In genomic region chr8:109868003-109868679, GRCm38 (mm10) we compare ENCODE assay signal across 8 mouse cellular contexts. TPM values are rescaled to one million over a fixed set of nuclear protein-coding genes. Genes with fewer than 3 reads are reported as not detected.
A peak's percentile ranks its signal among the peaks of the same experiment; 100 is the strongest.
DNase-seq lines count a peak whose midpoint lies in the region; ATAC-seq and TF ChIP-seq lines count a peak whose summit lies in the region.

Phlpp2 (plus strand) TSS chr8:109868542.

- H3K4me2 ChIP-seq in forebrain, embryonic 13.5 days = peak within 1 kb of the TSS; percentile 86
- H3K4me2 ChIP-seq in liver, postnatal 0 days (ENCODE audit: low read depth, low read length) = peak within 1 kb of the TSS; percentile 90
- H3K4me2 ChIP-seq in neural tube, embryonic 14.5 days (ENCODE audit: low read depth, low read length) = peak within 1 kb of the TSS; percentile 78

- TF ChIP-seq CTCF in E14TG2a.4 (conservative IDR thresholded peaks at IDR 0.05; ENCODE audit: low read length) = no peak
- peak; percentile 55 for TF ChIP-seq CTCF in liver, postnatal 0 days (IDR thresholded peaks at IDR 0.05; ENCODE audit: low read depth)

- intact Hi-C loops in heart, postnatal 10 days (cut with DNase I) = no loop called here

- peaks cover 19% of the 10 kb centered on the region for H3K27me3 ChIP-seq in E14TG2a.4 (ENCODE audit: insufficient read depth, low read length)
- no peaks in the 10 kb centered on the region for H3K27me3 ChIP-seq in forebrain, embryonic 13.5 days
- no peaks in the 10 kb centered on the region for H3K27me3 ChIP-seq in liver, postnatal 0 days (ENCODE audit: insufficient read depth, low read length)
- H3K27me3 ChIP-seq in neural tube, embryonic 14.5 days (ENCODE audit: control insufficient read depth, insufficient read depth, low read length) = no peaks in the 10 kb centered on the region

- peaks cover 7% of the 10 kb centered on the region for H3K36me3 ChIP-seq in E14TG2a.4 (ENCODE audit: insufficient read depth, low read length)
- H3K36me3 ChIP-seq in forebrain, embryonic 13.5 days (ENCODE audit: poor library complexity, severe bottlenecking) = peaks cover 12% of the 10 kb centered on the region; the same call in 1 of the 2 replicates
- peaks cover 5% of the 10 kb centered on the region; the same call in 1 of the 2 replicates for H3K36me3 ChIP-seq in liver, postnatal 0 days (replicated peaks; ENCODE audit: insufficient read depth, low read length)
- no peaks in the 10 kb centered on the region for H3K36me3 ChIP-seq in neural tube, embryonic 14.5 days (ENCODE audit: control insufficient read depth, insufficient read depth, low read length)

- peaks cover 26% of the 10 kb centered on the region for H3K4me1 ChIP-seq in E14TG2a.4 (replicated peaks; ENCODE audit: low read depth, low read length)
- H3K4me1 ChIP-seq in forebrain, embryonic 13.5 days = peaks cover 14% of the 10 kb centered on the region; the same call in 1 of the 2 replicates
- H3K4me1 ChIP-seq in liver, postnatal 0 days (ENCODE audit: insufficient read depth) = peaks cover 30% of the 10 kb centered on the region
- 0 out of 2 replicates have a peak, but pooled peaks cover 3% of the 10 kb centered on the region for H3K4me1 ChIP-seq in neural tube, embryonic 14.5 days (ENCODE audit: control insufficient read depth, insufficient read depth, low read length)

- no peaks in the 10 kb centered on the region for H3K9me3 ChIP-seq in E14TG2a.4 (ENCODE audit: low read length)
- no peaks in the 10 kb centered on the region for H3K9me3 ChIP-seq in forebrain, embryonic 13.5 days (replicated peaks)
- H3K9me3 ChIP-seq in liver, postnatal 0 days (ENCODE audit: low read length) = no peaks in the 10 kb centered on the region
- H3K9me3 ChIP-seq in neural tube, embryonic 14.5 days (ENCODE audit: control insufficient read depth, low read length) = no peaks in the 10 kb centered on the region

- DNase-seq in c-Kit-positive CD71-positive TER-119-positive erythroid progenitor cells, embryonic 14.5 days (ENCODE audit: low spot score) = peak; percentile 95
- DNase-seq in heart, postnatal 10 days = peak; percentile 97 to 98
- DNase-seq in large intestine, adult 2 months (ENCODE audit: low read depth, low spot score) = peak; percentile 78
- DNase-seq in liver, postnatal 0 days = peak; percentile 98
- peak; percentile 99 for DNase-seq in testis, postnatal 10 days (ENCODE audit: low spot score)

- peak; percentile 97 for ATAC-seq in forebrain, embryonic 13.5 days
- ATAC-seq in liver, postnatal 0 days = peak; percentile 95
- peak; percentile 98 for ATAC-seq in neural tube, embryonic 14.5 days (ENCODE audit: low read depth)

- peak within 1 kb of the TSS; percentile 94 for H3K4me3 ChIP-seq in E14TG2a.4 (replicated peaks; ENCODE audit: low read length)
- H3K4me3 ChIP-seq in forebrain, embryonic 13.5 days = peak within 1 kb of the TSS; percentile 97
- peak within 1 kb of the TSS; percentile 99 for H3K4me3 ChIP-seq in liver, postnatal 0 days (ENCODE audit: low read depth, low read length)
- peak within 1 kb of the TSS; percentile 91 for H3K4me3 ChIP-seq in neural tube, embryonic 14.5 days (ENCODE audit: low read depth, low read length)

- TF ChIP-seq EP300 in liver, postnatal 0 days (IDR thresholded peaks at IDR 0.05; ENCODE audit: low read depth) = 0 out of 2 replicates have a peak, but pooled peaks have one; percentile 27

- H3K9ac ChIP-seq in forebrain, embryonic 13.5 days = peak within 1 kb of the TSS; percentile 96
- peak within 1 kb of the TSS; percentile 97 for H3K9ac ChIP-seq in liver, postnatal 0 days (replicated peaks)
- H3K9ac ChIP-seq in neural tube, embryonic 14.5 days (replicated peaks; ENCODE audit: low read depth, low read length) = peak within 1 kb of the TSS; percentile 90

- 1% methylated on average over 41 of the region's 42 CpGs for WGBS in forebrain, embryonic 13.5 days
- 1% methylated on average over 42 of the region's 42 CpGs for WGBS in large intestine, adult 2 months
- 1% methylated on average over 32 of the region's 42 CpGs for WGBS in liver, postnatal 0 days (ENCODE audit: insufficient replicate concordance)
- WGBS in neural tube, embryonic 14.5 days = 1% methylated on average over 42 of the region's 42 CpGs

- H3K27ac ChIP-seq in forebrain, embryonic 13.5 days = peak within 1 kb of the TSS; percentile 88
- H3K27ac ChIP-seq in liver, postnatal 0 days (ENCODE audit: low read depth) = peak within 1 kb of the TSS; percentile 85
- peak within 1 kb of the TSS; percentile 81 for H3K27ac ChIP-seq in neural tube, embryonic 14.5 days (ENCODE audit: low read depth, low read length)

RNA-seq across cellular contexts. Expression of gene Phlpp2, which starts in this region (rescaled TPM):
- 3.1 and 3.4 TPM in 2 replicates for polyA plus RNA-seq in forebrain, embryonic 13.5 days (2015; fragmentation: Nextera tagmentation; extraction: Ambion mirVana)
- total RNA-seq in heart, postnatal 10 days (2021) = 1 to 10 TPM; 5.6 to 6.4 TPM
- 10.4 and 24.2 TPM in 2 replicates for polyA plus RNA-seq in large intestine, adult 2 months (2012; rRNA removed)
- 1.5 TPM in 2 replicates for polyA plus RNA-seq in liver, postnatal 0 days (2015; fragmentation: Nextera tagmentation; extraction: Ambion mirVana)
- polyA plus RNA-seq in neural tube, embryonic 14.5 days (2014; fragmentation: Nextera tagmentation; extraction: Ambion mirVana) = 5.2 and 7.7 TPM in 2 replicates

Comparison
In these comparisons a context has a peak if more than half of its experiments do, and no peak if none do; other contexts are left out.
1. Peak in every context shown above with its lines: DNase-seq, ATAC-seq, H3K4me3 ChIP-seq and H3K27ac ChIP-seq.